Mouse (Mus musculus): ENCODE results near the gene Col16a1. TPM values are rescaled to one million over a fixed set of nuclear protein-coding genes. Genes with fewer than 3 reads are reported as not detected.

The Col16a1 gene
- total and polyA plus RNA-seq, 3 experiments, result 0.25 to 0.50 TPM; not detected in 1

DNA sequence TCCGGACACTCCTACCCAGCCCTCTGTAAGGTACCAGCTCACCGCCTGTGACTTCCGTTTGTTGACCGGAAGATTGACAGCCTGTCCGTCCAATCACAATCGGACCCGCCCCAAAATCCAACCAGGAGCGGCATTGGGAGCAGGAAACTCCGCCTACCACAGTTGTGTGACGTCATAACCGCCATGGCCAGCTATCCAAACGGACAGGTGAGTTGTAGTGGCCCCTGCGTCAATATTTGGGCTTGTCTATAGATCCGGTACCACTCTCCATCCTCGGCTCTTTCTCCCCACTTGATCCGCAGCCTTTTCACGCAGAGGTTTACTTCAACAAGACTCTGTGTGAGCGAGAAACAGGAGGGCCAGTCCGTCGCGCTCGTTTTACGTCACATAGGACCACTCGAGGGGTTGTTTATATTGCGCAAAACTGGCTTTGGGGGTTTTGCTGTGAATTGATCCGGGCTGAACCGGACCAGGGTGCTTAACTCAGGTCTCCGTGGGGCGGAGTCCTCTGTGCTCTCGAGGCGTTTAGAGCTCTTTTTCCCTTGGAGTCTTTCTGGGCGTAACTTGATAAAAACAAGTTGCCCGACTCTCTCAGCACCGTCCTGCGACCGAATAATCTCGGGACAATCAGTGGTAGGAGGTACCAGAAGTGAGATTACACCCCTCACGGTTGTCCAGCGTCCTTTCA is 59.9 kb downstream of the Col16a1 start (continued):
- peak; percentile 51; the same call in 1 of the 2 replicates for TF ChIP-seq E2F4 (IDR thresholded peaks at IDR 0.05; ENCODE audit: borderline replicate concordance, low read depth, low read length)
- TF ChIP-seq RAD21 (IDR thresholded peaks at IDR 0.05; ENCODE audit: low read depth, low read length), result no peak
- TF ChIP-seq NRF1 (IDR thresholded peaks at IDR 0.05; ENCODE audit: insufficient read depth, low read depth, low read length, poor library complexity, severe bottlenecking), result no peak
- no peak for TF ChIP-seq SMC3 (IDR thresholded peaks at IDR 0.05; ENCODE audit: low read depth, low read length)

DNA sequence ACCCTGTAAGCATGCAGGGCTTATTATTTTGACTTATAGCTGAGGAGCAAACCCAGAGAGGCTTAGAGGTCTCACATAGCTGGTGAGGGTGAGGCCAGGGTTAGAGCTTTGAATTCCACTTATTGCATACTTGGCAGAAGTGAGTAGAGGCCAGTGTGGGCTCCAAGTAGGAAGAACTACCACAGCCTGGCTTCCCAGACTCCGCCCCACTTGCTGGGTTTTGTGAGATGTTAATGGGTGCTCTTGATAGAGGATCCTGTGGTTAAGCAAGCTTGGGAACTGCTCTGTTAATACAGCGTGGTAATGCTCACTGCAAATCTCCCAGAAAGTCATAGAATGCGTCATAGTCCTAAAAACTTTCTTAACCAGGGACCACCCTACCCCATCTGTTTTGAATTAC is 61.3 kb downstream of the Col16a1 start:
- Histone ChIP-seq H3K27ac (ENCODE audit: control insufficient read depth, low read depth, low read length) (peak overlapping the region; percentile 22; the same call in 1 of the 2 replicates), H3K36me3 (ENCODE audit: control insufficient read depth in 1 of 2, insufficient read depth in 2 of 2, low read length in 2 of 2) (peaks cover 0 to 15% of the 10 kb centered on the region in 2 experiments; a peak in 2 of 4 replicates), H3K4me1 (ENCODE audit: control insufficient read depth in 1 of 2, insufficient read depth in 2 of 2, low read length in 2 of 2) (peaks cover 0 to 22% of the 10 kb centered on the region in 2 experiments; a peak in 3 of 4 replicates), H3K9me3 (replicated peaks; ENCODE audit: insufficient read depth, low read length) (no peaks in the 10 kb centered on the region), H3K79me2 (ENCODE audit: control insufficient read depth, insufficient read depth, low read length, poor library complexity) (no peaks in the 10 kb centered on the region; the same call in 1 of the 2 replicates), H3K27me3 (ENCODE audit: control insufficient read depth in 1 of 2, insufficient read depth in 2 of 2, low read length in 2 of 2) (no peaks in the 10 kb centered on the region), H3K4me3 (ENCODE audit: control insufficient read depth in 1 of 2, insufficient read depth in 1 of 2, low read depth in 2 of 2, low read length in 2 of 2) (no peak overlapping the region), H3K9ac (ENCODE audit: control insufficient read depth, low read depth, low read length, poor library complexity, severe bottlenecking) (peak overlapping the region; percentile 9; the same call in 1 of the 2 replicates)
- no peak for TF ChIP-seq ZC3H11A (IDR thresholded peaks at IDR 0.05; ENCODE audit: low read depth, low read length)
- peak; percentile 12; the same call in 1 of the 2 replicates for TF ChIP-seq ELF1 (IDR thresholded peaks at IDR 0.05; ENCODE audit: low read depth, low read length)
- peak; percentile 66 for DNase-seq (ENCODE audit: low read depth, low spot score)

DNA sequence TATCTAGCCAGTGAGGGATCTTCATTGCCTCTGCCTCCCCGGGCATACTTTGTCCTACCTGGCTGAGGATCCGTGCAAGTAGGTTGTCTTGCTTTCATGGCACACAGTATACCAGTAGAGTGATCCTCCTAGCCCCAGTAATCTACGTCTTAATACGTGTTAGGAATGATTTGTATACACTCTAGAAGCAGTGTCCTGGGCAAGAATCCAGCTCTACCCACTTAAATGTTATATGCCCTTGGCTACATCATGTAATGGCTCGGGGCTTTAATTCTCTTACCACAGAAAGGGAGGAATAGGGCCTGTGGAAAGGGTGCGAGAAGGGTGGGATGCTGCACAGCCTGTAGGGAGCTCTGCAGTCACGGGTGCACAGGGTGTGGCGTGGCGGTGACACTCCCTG is 62.0 kb downstream of the Col16a1 start:
- no peak for TF ChIP-seq MAZ (IDR thresholded peaks at IDR 0.05; ENCODE audit: low read depth, low read length)
- no peak for TF ChIP-seq POLR2AphosphoS5 (IDR thresholded peaks at IDR 0.05; ENCODE audit: borderline replicate concordance, low read depth, low read length)
- no peak for TF ChIP-seq ZMIZ1 (IDR thresholded peaks at IDR 0.05; ENCODE audit: low read depth, low read length)
- TF ChIP-seq NELFE (IDR thresholded peaks at IDR 0.05; ENCODE audit: low read depth, low read length), result no peak

DNA sequence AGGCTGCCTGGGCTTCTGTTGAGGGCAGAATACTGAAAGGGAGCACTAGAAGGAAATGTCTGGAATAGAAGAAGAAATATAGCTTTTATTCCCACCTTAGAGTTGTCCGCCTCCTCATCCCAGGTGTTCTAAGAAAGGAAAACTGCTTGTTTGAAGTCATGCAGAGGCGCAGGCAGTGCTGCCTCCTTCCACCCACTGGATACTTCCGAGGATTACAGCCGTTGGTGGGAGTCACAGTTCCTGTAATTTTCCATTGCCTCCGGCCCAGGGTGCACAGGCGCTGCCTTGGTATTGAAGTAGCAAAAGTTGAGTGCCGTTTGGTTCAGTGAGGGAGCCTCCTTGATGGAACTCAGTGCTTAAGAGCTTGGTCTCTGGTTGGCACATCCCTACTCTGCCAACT is 62.5 kb downstream of the Col16a1 start:
- peaks cover 0 to 12% of the 10 kb centered on the region in 2 experiments; a peak in 2 of 4 replicates for H3K36me3 ChIP-seq (ENCODE audit: control insufficient read depth in 1 of 2, insufficient read depth in 2 of 2, low read length in 2 of 2)
- DNase-seq (ENCODE audit: low read depth, low spot score), result no peak
- H3K79me2 ChIP-seq (ENCODE audit: control insufficient read depth, insufficient read depth, low read length, poor library complexity), result no peaks in the 10 kb centered on the region; the same call in 1 of the 2 replicates
- peaks cover 0 to 20% of the 10 kb centered on the region in 2 experiments; a peak in 3 of 4 replicates for H3K4me1 ChIP-seq (ENCODE audit: control insufficient read depth in 1 of 2, insufficient read depth in 2 of 2, low read length in 2 of 2)
- no peak overlapping the region for H3K4me3 ChIP-seq (ENCODE audit: control insufficient read depth in 1 of 2, insufficient read depth in 1 of 2, low read depth in 2 of 2, low read length in 2 of 2)
- no peak overlapping the region for H3K27ac ChIP-seq (ENCODE audit: control insufficient read depth, low read depth, low read length)
- H3K9me3 ChIP-seq (replicated peaks; ENCODE audit: insufficient read depth, low read length), result no peaks in the 10 kb centered on the region
- H3K27me3 ChIP-seq (ENCODE audit: control insufficient read depth in 1 of 2, insufficient read depth in 2 of 2, low read length in 2 of 2), result no peaks in the 10 kb centered on the region
- H3K9ac ChIP-seq (ENCODE audit: control insufficient read depth, low read depth, low read length, poor library complexity, severe bottlenecking), result no peak overlapping the region
- TF ChIP-seq MEF2A (IDR thresholded peaks at IDR 0.05; ENCODE audit: extremely low read depth, insufficient replicate concordance, low read depth, low read length, poor library complexity, severe bottlenecking) (no peak), ELF1 (IDR thresholded peaks at IDR 0.05; ENCODE audit: low read depth, low read length) (no peak), CTCF (IDR thresholded peaks at IDR 0.05 in 2 of 3, conservative IDR thresholded peaks at IDR 0.05 in 1 of 3; ENCODE audit: control insufficient read depth in 1 of 3, insufficient read depth in 1 of 3, low read depth in 2 of 3, low read length in 3 of 3, poor library complexity in 1 of 3, severe bottlenecking in 1 of 3) (no peak), POLR2A (IDR thresholded peaks at IDR 0.05; ENCODE audit: control insufficient read depth in 1 of 2, insufficient read depth in 1 of 2, low read depth in 1 of 2, low read length in 2 of 2, poor library complexity in 1 of 2) (no peak), RCOR1 (IDR thresholded peaks at IDR 0.05; ENCODE audit: low read depth, low read length) (no peak), USF2 (IDR thresholded peaks at IDR 0.05; ENCODE audit: borderline replicate concordance in 1 of 2, insufficient read depth in 1 of 2, low read depth in 1 of 2, low read length in 2 of 2) (no peak), TAL1 (IDR thresholded peaks at IDR 0.05; ENCODE audit: low read length) (no peak), MYB (IDR thresholded peaks at IDR 0.05; ENCODE audit: low read depth, low read length) (no peak), NELFE (IDR thresholded peaks at IDR 0.05; ENCODE audit: low read depth, low read length) (no peak), MXI1 (IDR thresholded peaks at IDR 0.05; ENCODE audit: low read depth, low read length) (no peak), ETS1 (IDR thresholded peaks at IDR 0.05; ENCODE audit: low read depth, low read length) (no peak), E2F4 (IDR thresholded peaks at IDR 0.05; ENCODE audit: borderline replicate concordance, low read depth, low read length) (no peak), GATA1 (IDR thresholded peaks at IDR 0.05; ENCODE audit: low read depth, low read length) (no peak), BHLHE40 (IDR thresholded peaks at IDR 0.05; ENCODE audit: borderline replicate concordance, low read depth, low read length) (no peak)

More for the DNA sequence above, 62.0 kb downstream of the Col16a1 start:
- no peak for DNase-seq (ENCODE audit: low read depth, low spot score)
- Histone ChIP-seq H3K4me3 (ENCODE audit: control insufficient read depth in 1 of 2, insufficient read depth in 1 of 2, low read depth in 2 of 2, low read length in 2 of 2) (no peak overlapping the region), H3K36me3 (ENCODE audit: control insufficient read depth in 1 of 2, insufficient read depth in 2 of 2, low read length in 2 of 2) (peaks cover 0 to 12% of the 10 kb centered on the region in 2 experiments; a peak in 2 of 4 replicates), H3K9me3 (replicated peaks; ENCODE audit: insufficient read depth, low read length) (no peaks in the 10 kb centered on the region), H3K4me1 (ENCODE audit: control insufficient read depth in 1 of 2, insufficient read depth in 2 of 2, low read length in 2 of 2) (peaks cover 0 to 22% of the 10 kb centered on the region in 2 experiments; a peak in 3 of 4 replicates), H3K27me3 (ENCODE audit: control insufficient read depth in 1 of 2, insufficient read depth in 2 of 2, low read length in 2 of 2) (no peaks in the 10 kb centered on the region), H3K9ac (ENCODE audit: control insufficient read depth, low read depth, low read length, poor library complexity, severe bottlenecking) (no peak overlapping the region), H3K27ac (ENCODE audit: control insufficient read depth, low read depth, low read length) (no peak overlapping the region), H3K79me2 (ENCODE audit: control insufficient read depth, insufficient read depth, low read length, poor library complexity) (no peaks in the 10 kb centered on the region; the same call in 1 of the 2 replicates)
